Mouse (Mus musculus) ES-E14 (cell line): ENCODE data around the gene Hmx3.

Experiments
- MAFK ChIP-seq: IDR thresholded peaks from 2 replicates; pipeline ENCODE4 v1.6.1; 2014; ENCODE audit warnings: mild to moderate bottlenecking, low read depth, low read length, inconsistent platforms; ENCODE audit not compliant: insufficient read depth
- ZC3H11A ChIP-seq: IDR thresholded peaks from 2 replicates; pipeline ENCODE4 v1.6.1; 2012; ENCODE audit warnings: low read depth, mild to moderate bottlenecking, inconsistent platforms, low read length, borderline replicate concordance
- ZNF384 ChIP-seq: IDR thresholded peaks from 2 replicates; pipeline ENCODE4 v1.6.1; 2012; ENCODE audit warnings: low read depth, low read length, inconsistent platforms

- TF ChIP-seq ZC3H11A: no peak
- TF ChIP-seq MAFK: no peak
- no peak for TF ChIP-seq ZNF384
Measured at GRCm38 (mm10) chr7:131546423-131546822, 3.8 kb downstream of the Hmx3 start.
